Mouse (Mus musculus) heart, embryonic 11.5 days (tissue): ENCODE measurements at regions not wholly inside any gene's neighbourhood (a gene's known extent, or its start where the extent isn't known, plus 50 kb on each side); places are given as distances from the start of the nearest gene placed in this dataset.

Experiments used
- ATAC-seq: fragments of 200-750 bp; cut with Nextera tagmentation; replicated peaks from 2 replicates; pipeline ENCODE4 v1.8.0; 2017; ENCODE audit warnings: moderate library complexity; ENCODE audit not compliant: insufficient number of reproducible peaks, low FRiP score, low TSS enrichment
- H3K27ac ChIP-seq: fragments of 300-500 bp; sonication (generic); 2 replicates; pipeline ENCODE4 v1.5.1; 2014; ENCODE audit warnings: mild to moderate bottlenecking, low read depth, low read length
- H3K27me3 ChIP-seq: fragments of 300-500 bp; sonication (generic); 2 replicates; pipeline ENCODE4 v1.6.1; 2014; ENCODE audit warnings: mild to moderate bottlenecking, low read length, mixed read lengths; ENCODE audit not compliant: control insufficient read depth, insufficient read depth
- H3K36me3 ChIP-seq: fragments of 300-500 bp; sonication (generic); 2 replicates; pipeline ENCODE4 v1.6.1; 2014; ENCODE audit warnings: mild to moderate bottlenecking, low read length, moderate library complexity, mixed read lengths; ENCODE audit not compliant: control insufficient read depth, insufficient read depth
- H3K4me1 ChIP-seq: fragments of 300-500 bp; sonication (generic); 2 replicates; pipeline ENCODE4 v1.6.1; 2014; ENCODE audit warnings: low read length; ENCODE audit not compliant: control insufficient read depth, insufficient read depth
- H3K4me2 ChIP-seq: fragments of 300-500 bp; sonication (generic); 2 replicates; pipeline ENCODE4 v1.6.1; 2014; ENCODE audit warnings: mild to moderate bottlenecking, moderate library complexity
- H3K4me3 ChIP-seq: fragments of 300-500 bp; sonication (generic); 2 replicates; pipeline ENCODE4 v1.5.1; 2014; ENCODE audit warnings: low read depth, low read length
- H3K9ac ChIP-seq: fragments of 300-500 bp; sonication (generic); 2 replicates; pipeline ENCODE4 v1.6.1; 2014; ENCODE audit warnings: mild to moderate bottlenecking, low read depth, low read length, moderate library complexity
- H3K9me3 ChIP-seq: fragments of 300-500 bp; sonication (generic); replicated peaks from 2 replicates; pipeline ENCODE4 v1.6.1; 2016; ENCODE audit warnings: low read length; ENCODE audit not compliant: control insufficient read depth
- WGBS: fragments of 180-500 bp; shearing (Covaris S2); extraction: QIAGEN DNeasy Blood & Tissue Kit; methylation state at CpG from one replicate; pipeline ENCODE4 v1.1.7; 2014; ENCODE audit not compliant: insufficient replicate concordance; 5-methylcytosine and 5-hydroxymethylcytosine counted together

- Histone ChIP-seq H3K36me3 (no peaks in the 10 kb centered on the region), H3K4me3 (no peak overlapping the region), H3K9ac (no peak overlapping the region), H3K4me2 (no peak overlapping the region), H3K4me1 (peaks cover 11% of the 10 kb centered on the region; the same call in 1 of the 2 replicates), H3K9me3 (no peaks in the 10 kb centered on the region), H3K27me3 (no peaks in the 10 kb centered on the region), H3K27ac (no peak overlapping the region)
- no peak for ATAC-seq
- WGBS: 71% methylated on average over 5 of the region's 5 CpGs
These were observed 87.6 kb upstream of the Ptprk start for GRCm38 (mm10) chr10:27987026-27987425.

GRCm38 (mm10) chr10:27988066-27988465 lies 86.6 kb upstream of the Ptprk start:
- no peak overlapping the region for H3K9ac ChIP-seq
- no peak overlapping the region for H3K4me2 ChIP-seq
- no peak for ATAC-seq
- H3K4me3 ChIP-seq: no peak overlapping the region
- no peaks in the 10 kb centered on the region for H3K27me3 ChIP-seq
- WGBS: 47% methylated on average over 3 of the region's 3 CpGs
- no peaks in the 10 kb centered on the region for H3K9me3 ChIP-seq
- H3K27ac ChIP-seq: no peak overlapping the region
- H3K4me1 ChIP-seq: peaks cover 11% of the 10 kb centered on the region; the same call in 1 of the 2 replicates
- no peaks in the 10 kb centered on the region for H3K36me3 ChIP-seq

- Histone ChIP-seq H3K36me3 (no peaks in the 10 kb centered on the region), H3K4me1 (peaks cover 11% of the 10 kb centered on the region; the same call in 1 of the 2 replicates), H3K9ac (0 out of 2 replicates have a peak overlapping the region, but pooled peaks have one; percentile 3), H3K9me3 (no peaks in the 10 kb centered on the region), H3K4me2 (peak overlapping the region; percentile 24), H3K4me3 (no peak overlapping the region), H3K27ac (peak overlapping the region; percentile 42; the same call in 1 of the 2 replicates), H3K27me3 (no peaks in the 10 kb centered on the region)
- no peak for ATAC-seq
- WGBS: 53% methylated on average over 11 of the region's 11 CpGs
These were observed 84.1 kb upstream of the Ptprk start for GRCm38 (mm10) chr10:27990359-27991056.

GRCm38 (mm10) chr10:27991057-27991365 lies 83.6 kb upstream of the Ptprk start:
- Histone ChIP-seq H3K9ac (no peak overlapping the region), H3K36me3 (no peaks in the 10 kb centered on the region), H3K9me3 (no peaks in the 10 kb centered on the region), H3K4me1 (peaks cover 11% of the 10 kb centered on the region; the same call in 1 of the 2 replicates), H3K27ac (no peak overlapping the region), H3K27me3 (no peaks in the 10 kb centered on the region), H3K4me2 (no peak overlapping the region), H3K4me3 (no peak overlapping the region)
- 79% methylated on average over 3 of the region's 3 CpGs for WGBS
- ATAC-seq: no peak

- no peak overlapping the region for H3K4me3 ChIP-seq
- H3K36me3 ChIP-seq: no peaks in the 10 kb centered on the region
- H3K27me3 ChIP-seq: no peaks in the 10 kb centered on the region
- no peaks in the 10 kb centered on the region for H3K9me3 ChIP-seq
- H3K4me1 ChIP-seq: peaks cover 4% of the 10 kb centered on the region; the same call in 1 of the 2 replicates
- no peak overlapping the region for H3K9ac ChIP-seq
- H3K27ac ChIP-seq: no peak overlapping the region
- H3K4me2 ChIP-seq: no peak overlapping the region
- ATAC-seq: no peak
- WGBS: 62% methylated on average over 2 of the region's 2 CpGs
These were observed 80.1 kb upstream of the Ptprk start for GRCm38 (mm10) chr10:27994376-27995034.

- WGBS: 80% methylated on average over 1 of the region's 1 CpGs
- H3K4me3 ChIP-seq: no peak overlapping the region
- no peaks in the 10 kb centered on the region for H3K9me3 ChIP-seq
- H3K27me3 ChIP-seq: no peaks in the 10 kb centered on the region
- H3K4me1 ChIP-seq: peaks cover 4% of the 10 kb centered on the region; the same call in 1 of the 2 replicates
- no peak overlapping the region for H3K9ac ChIP-seq
- no peak overlapping the region for H3K4me2 ChIP-seq
- H3K27ac ChIP-seq: no peak overlapping the region
- no peaks in the 10 kb centered on the region for H3K36me3 ChIP-seq
- ATAC-seq: no peak
These were observed 79.6 kb upstream of the Ptprk start for GRCm38 (mm10) chr10:27995035-27995399.

GRCm38 (mm10) chr10:28010756-28011155 lies 63.9 kb upstream of the Ptprk start:
- Histone ChIP-seq H3K9me3 (no peaks in the 10 kb centered on the region), H3K36me3 (no peaks in the 10 kb centered on the region), H3K4me3 (no peak overlapping the region), H3K27ac (no peak overlapping the region), H3K27me3 (no peaks in the 10 kb centered on the region), H3K4me1 (no peaks in the 10 kb centered on the region), H3K4me2 (no peak overlapping the region), H3K9ac (no peak overlapping the region)
- WGBS: 50% methylated on average over 2 of the region's 2 CpGs
- ATAC-seq: no peak

GRCm38 (mm10) chr10:28012135-28012534 lies 62.5 kb upstream of the Ptprk start:
- Histone ChIP-seq H3K27ac (no peak overlapping the region), H3K27me3 (no peaks in the 10 kb centered on the region), H3K4me3 (no peak overlapping the region), H3K4me2 (no peak overlapping the region), H3K9ac (no peak overlapping the region), H3K36me3 (no peaks in the 10 kb centered on the region), H3K9me3 (no peaks in the 10 kb centered on the region), H3K4me1 (no peaks in the 10 kb centered on the region)
- 87% methylated on average over 1 of the region's 1 CpGs for WGBS
- ATAC-seq: no peak

- Histone ChIP-seq H3K4me2 (no peak overlapping the region), H3K9me3 (no peaks in the 10 kb centered on the region), H3K36me3 (no peaks in the 10 kb centered on the region), H3K4me3 (no peak overlapping the region), H3K9ac (no peak overlapping the region), H3K4me1 (no peaks in the 10 kb centered on the region), H3K27ac (no peak overlapping the region), H3K27me3 (no peaks in the 10 kb centered on the region)
- 47% methylated on average over 2 of the region's 2 CpGs for WGBS
- ATAC-seq: no peak
These were observed 61.2 kb upstream of the Ptprk start for GRCm38 (mm10) chr10:28013401-28013800.
